Mouse (Mus musculus): ENCODE measurements around the gene Mad1l1.

- TF ChIP-seq CTCF (IDR thresholded peaks at IDR 0.05 in 2 of 3, conservative IDR thresholded peaks at IDR 0.05 in 1 of 3; ENCODE audit: control insufficient read depth in 1 of 3, insufficient read depth in 1 of 3, low read depth in 2 of 3, low read length in 3 of 3, poor library complexity in 1 of 3, severe bottlenecking in 1 of 3) (no peak), UBTF (IDR thresholded peaks at IDR 0.05; ENCODE audit: borderline replicate concordance, insufficient read depth, low read depth, low read length) (no peak), KAT2A (conservative IDR thresholded peaks at IDR 0.05; ENCODE audit: low read depth, low read length) (no peak), CHD1 (IDR thresholded peaks at IDR 0.05; ENCODE audit: low read depth, low read length) (no peak), POLR2A (IDR thresholded peaks at IDR 0.05; ENCODE audit: control insufficient read depth in 1 of 2, insufficient read depth in 1 of 2, low read depth in 1 of 2, low read length in 2 of 2, poor library complexity in 1 of 2) (no peak), MEF2A (IDR thresholded peaks at IDR 0.05; ENCODE audit: extremely low read depth, insufficient replicate concordance, low read depth, low read length, poor library complexity, severe bottlenecking) (no peak), BHLHE40 (IDR thresholded peaks at IDR 0.05; ENCODE audit: borderline replicate concordance, low read depth, low read length) (no peak), MXI1 (IDR thresholded peaks at IDR 0.05; ENCODE audit: low read depth, low read length) (no peak), E2F4 (IDR thresholded peaks at IDR 0.05; ENCODE audit: borderline replicate concordance, low read depth, low read length) (no peak), MAX (IDR thresholded peaks at IDR 0.05; ENCODE audit: low read length) (no peak), ELF1 (IDR thresholded peaks at IDR 0.05; ENCODE audit: low read depth, low read length) (no peak), MAZ (IDR thresholded peaks at IDR 0.05; ENCODE audit: low read depth, low read length) (no peak), POLR2AphosphoS2 (IDR thresholded peaks at IDR 0.05; ENCODE audit: low read length) (no peak)
Measured at GRCm38 (mm10) chr5:140053626-140054025, 267.7 kb downstream of the Mad1l1 start.

All from MEL (cell line).